Mouse (Mus musculus) MEL (cell line): Measurements from ENCODE around the gene Hapln1. TPM values are rescaled to one million over a fixed set of nuclear protein-coding genes. Genes with fewer than 3 reads are reported as not detected.

Experiments used
- DNase-seq: peaks from one replicate; pipeline ENCODE4 v3.0.0; 2011; ENCODE audit warnings: low read depth, low spot score
- H3K27ac ChIP-seq: 2 replicates; pipeline ENCODE4 v1.5.1; 2012; ENCODE audit warnings: low read depth, mild to moderate bottlenecking, control low read depth, low read length, moderate library complexity; ENCODE audit not compliant: control insufficient read depth
- H3K27me3 ChIP-seq, 2 experiments: fragments of 150-350 bp in 1 of 2; sonication (generic) in 1 of 2; 2 replicates each; pipeline ENCODE4 v1.6.1; 2012; ENCODE audit warnings: low read length in 2 of 2, mild to moderate bottlenecking in 2 of 2, improper control_type of control experiment in 1 of 2, moderate library complexity in 1 of 2; ENCODE audit not compliant: insufficient read depth in 2 of 2, control insufficient read depth in 1 of 2
- H3K36me3 ChIP-seq, 2 experiments: 2 replicates each; pipeline ENCODE4 v1.6.1; 2012 to 2014; ENCODE audit warnings: low read length in 2 of 2, improper control_type of control experiment in 1 of 2, inconsistent platforms in 1 of 2, mild to moderate bottlenecking in 1 of 2; ENCODE audit not compliant: insufficient read depth in 2 of 2, control insufficient read depth in 1 of 2
- H3K4me1 ChIP-seq, 2 experiments: fragments of 150-350 bp in 1 of 2; sonication (generic) in 1 of 2; 2 replicates each; pipeline ENCODE4 v1.6.1; 2012; ENCODE audit warnings: low read length in 2 of 2, improper control_type of control experiment in 1 of 2, mild to moderate bottlenecking in 1 of 2; ENCODE audit not compliant: insufficient read depth in 2 of 2, control insufficient read depth in 1 of 2
- H3K4me3 ChIP-seq, 2 experiments: fragments of 150-350 bp in 1 of 2; sonication (generic) in 1 of 2; 2 replicates each; pipeline ENCODE4 v1.5.1; 2012; ENCODE audit warnings: low read depth in 2 of 2, low read length in 2 of 2, mild to moderate bottlenecking in 2 of 2, moderate library complexity in 2 of 2, control low read depth in 1 of 2, improper control_type of control experiment in 1 of 2; ENCODE audit not compliant: control insufficient read depth in 1 of 2, insufficient read depth in 1 of 2
- H3K79me2 ChIP-seq: 2 replicates; pipeline ENCODE4 v1.6.1; 2012; ENCODE audit warnings: mild to moderate bottlenecking, low read length, moderate library complexity; ENCODE audit not compliant: control insufficient read depth, poor library complexity, insufficient read depth
- H3K9ac ChIP-seq: 2 replicates; pipeline ENCODE4 v1.6.1; 2012; ENCODE audit warnings: low read depth, mild to moderate bottlenecking, control low read depth, low read length, moderate library complexity; ENCODE audit not compliant: control insufficient read depth, poor library complexity, severe bottlenecking
- H3K9me3 ChIP-seq: fragments of 150-350 bp; sonication (generic); replicated peaks from 2 replicates; pipeline ENCODE4 v1.6.1; 2012; ENCODE audit warnings: mild to moderate bottlenecking, low read length, improper control_type of control experiment, moderate library complexity; ENCODE audit not compliant: insufficient read depth
- BHLHE40 ChIP-seq: IDR thresholded peaks from 2 replicates; pipeline ENCODE4 v1.6.1; 2012; ENCODE audit warnings: low read depth, mild to moderate bottlenecking, inconsistent platforms, low read length, improper control_type of control experiment, borderline replicate concordance
- CHD1 ChIP-seq: IDR thresholded peaks from 2 replicates; pipeline ENCODE4 v1.6.1; 2012; ENCODE audit warnings: low read depth, mild to moderate bottlenecking, inconsistent platforms, low read length, improper control_type of control experiment
- EP300 ChIP-seq, 2 experiments: IDR thresholded peaks; 2 replicates each; pipeline ENCODE4 v1.6.1; 2011; ENCODE audit warnings: improper control_type of control experiment in 2 of 2, low read length in 2 of 2, low read depth in 1 of 2, mild to moderate bottlenecking in 1 of 2
- ETS1 ChIP-seq: IDR thresholded peaks from 2 replicates; pipeline ENCODE4 v1.6.1; 2012; ENCODE audit warnings: low read depth, mild to moderate bottlenecking, inconsistent platforms, low read length, improper control_type of control experiment, moderate library complexity
- GABPA ChIP-seq: IDR thresholded peaks from 2 replicates; pipeline ENCODE4 v1.6.1; 2012; ENCODE audit warnings: low read depth, mild to moderate bottlenecking, inconsistent platforms, low read length, improper control_type of control experiment, moderate library complexity
- GATA1 ChIP-seq: IDR thresholded peaks from 2 replicates; pipeline ENCODE4 v1.6.1; 2011; ENCODE audit warnings: low read depth, low read length, improper control_type of control experiment
- HCFC1 ChIP-seq: IDR thresholded peaks from 2 replicates; pipeline ENCODE4 v1.6.1; 2012; ENCODE audit warnings: low read depth, mild to moderate bottlenecking, inconsistent platforms, low read length, improper control_type of control experiment, moderate library complexity
- MAFK ChIP-seq: IDR thresholded peaks from 2 replicates; pipeline ENCODE4 v1.6.1; 2011; ENCODE audit warnings: low read depth, mild to moderate bottlenecking, low read length, improper control_type of control experiment, borderline replicate concordance
- MAX ChIP-seq: IDR thresholded peaks from 2 replicates; pipeline ENCODE4 v1.6.1; 2011; ENCODE audit warnings: low read length, improper control_type of control experiment
- MAZ ChIP-seq: IDR thresholded peaks from 2 replicates; pipeline ENCODE4 v1.6.1; 2012; ENCODE audit warnings: low read depth, mild to moderate bottlenecking, inconsistent platforms, low read length, improper control_type of control experiment
- MXI1 ChIP-seq: IDR thresholded peaks from 2 replicates; pipeline ENCODE4 v1.6.1; 2011; ENCODE audit warnings: mild to moderate bottlenecking, low read depth, low read length, improper control_type of control experiment
- NRF1 ChIP-seq: IDR thresholded peaks from 2 replicates; pipeline ENCODE4 v1.6.1; 2014; ENCODE audit warnings: low read depth, mild to moderate bottlenecking, inconsistent platforms, low read length, improper control_type of control experiment, moderate library complexity; ENCODE audit not compliant: poor library complexity, insufficient read depth, severe bottlenecking
- POLR2A ChIP-seq, 2 experiments: IDR thresholded peaks; 2 replicates each; pipeline ENCODE4 v1.6.1; 2011 to 2012; ENCODE audit warnings: low read length in 2 of 2, mild to moderate bottlenecking in 2 of 2, control low read depth in 1 of 2, improper control_type of control experiment in 1 of 2, low read depth in 1 of 2, moderate library complexity in 1 of 2; ENCODE audit not compliant: control insufficient read depth in 1 of 2, insufficient read depth in 1 of 2, poor library complexity in 1 of 2
- RCOR1 ChIP-seq: IDR thresholded peaks from 2 replicates; pipeline ENCODE4 v1.6.1; 2012; ENCODE audit warnings: low read depth, mild to moderate bottlenecking, inconsistent platforms, low read length, improper control_type of control experiment
- SIN3A ChIP-seq: IDR thresholded peaks from 2 replicates; pipeline ENCODE4 v1.6.1; 2012; ENCODE audit warnings: low read length, improper control_type of control experiment, inconsistent platforms
- TAL1 ChIP-seq: IDR thresholded peaks from 2 replicates; pipeline ENCODE4 v1.6.1; 2012; ENCODE audit warnings: mild to moderate bottlenecking, inconsistent platforms, low read length, moderate library complexity, mixed read lengths
- TCF12 ChIP-seq: IDR thresholded peaks from 2 replicates; pipeline ENCODE4 v1.6.1; 2014; ENCODE audit warnings: low read depth, mild to moderate bottlenecking, inconsistent platforms, low read length, improper control_type of control experiment, moderate library complexity
- UBTF ChIP-seq: IDR thresholded peaks from 2 replicates; pipeline ENCODE4 v1.6.1; 2012; ENCODE audit warnings: low read depth, mild to moderate bottlenecking, inconsistent platforms, low read length, improper control_type of control experiment, moderate library complexity, borderline replicate concordance; ENCODE audit not compliant: insufficient read depth
- USF2 ChIP-seq, 2 experiments: IDR thresholded peaks; 2 replicates each; pipeline ENCODE4 v1.6.1; 2011 to 2012; ENCODE audit warnings: improper control_type of control experiment in 2 of 2, low read length in 2 of 2, borderline replicate concordance in 1 of 2, inconsistent platforms in 1 of 2, low read depth in 1 of 2, mild to moderate bottlenecking in 1 of 2; ENCODE audit not compliant: insufficient read depth in 1 of 2
- ZC3H11A ChIP-seq: IDR thresholded peaks from 2 replicates; pipeline ENCODE4 v1.6.1; 2012; ENCODE audit warnings: low read depth, mild to moderate bottlenecking, inconsistent platforms, low read length, improper control_type of control experiment
- ZMIZ1 ChIP-seq: IDR thresholded peaks from 2 replicates; pipeline ENCODE4 v1.6.1; 2012; ENCODE audit warnings: low read depth, mild to moderate bottlenecking, inconsistent platforms, low read length, improper control_type of control experiment, moderate library complexity
- polyA plus RNA-seq, 2 experiments: library from polyadenylated mRNA; stranded (reverse) in 1 of 2; unstranded in 1 of 2; fragments of >175 nt in 1 of 2; fragments of >200 nt in 1 of 2; gene quantifications; 2 replicates each; pipeline versions ENCODE4 v1.2.1 to v1.2.4; 2012; ENCODE audit warnings: low replicate concordance in 2 of 2, low read depth in 1 of 2; ENCODE audit not compliant: insufficient read length in 2 of 2, insufficient read depth in 1 of 2, missing spikeins in 1 of 2
- total RNA-seq: library from RNA; depleted of rRNA; stranded (reverse); fragments of 300-350 nt; gene quantifications from 2 replicates; pipeline ENCODE4 v1.2.3, GENCODE M21; 2012

Hapln1 gene
- total and polyA plus RNA-seq, 3 experiments = not detected

DNA sequence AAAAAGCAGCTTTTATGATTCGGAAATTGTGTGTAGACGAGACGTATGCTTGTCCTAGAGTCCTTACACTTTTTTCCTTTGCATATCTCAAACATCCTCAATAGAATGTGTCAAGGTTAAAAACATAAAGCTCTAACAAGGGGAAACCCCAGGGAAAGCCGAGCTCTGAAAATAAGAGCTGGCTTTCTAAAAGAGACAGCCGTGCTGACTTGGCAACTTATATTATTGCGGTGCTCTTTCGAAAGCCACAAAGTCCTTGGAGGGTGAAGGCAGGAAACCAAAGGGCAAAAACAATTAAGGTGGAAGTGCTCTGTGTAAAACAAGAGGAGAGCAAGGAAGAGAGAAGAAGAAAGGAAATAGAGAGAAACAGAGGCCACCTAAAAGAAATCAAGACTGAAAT lies 60.9 kb downstream of the Hapln1 start:
- H3K27me3 ChIP-seq = no peaks in the 10 kb centered on the region
- H3K9ac ChIP-seq = no peak overlapping the region
- no peaks in the 10 kb centered on the region for H3K36me3 ChIP-seq
- no peaks in the 10 kb centered on the region for H3K4me1 ChIP-seq
- no peak for DNase-seq
- no peaks in the 10 kb centered on the region for H3K9me3 ChIP-seq
- TF ChIP-seq RCOR1 (no peak), TCF12 (no peak), TAL1 (no peak), MXI1 (no peak), ZC3H11A (no peak), EP300 (IDR thresholded peaks at IDR 0.05; ENCODE audit: low read depth in 1 of 2, low read length in 2 of 2) (no peak), USF2 (IDR thresholded peaks at IDR 0.05; ENCODE audit: borderline replicate concordance in 1 of 2, insufficient read depth in 1 of 2, low read depth in 1 of 2, low read length in 2 of 2) (no peak)
- H3K27ac ChIP-seq = no peak overlapping the region
- H3K4me3 ChIP-seq = no peak overlapping the region
- H3K79me2 ChIP-seq = no peaks in the 10 kb centered on the region

DNA sequence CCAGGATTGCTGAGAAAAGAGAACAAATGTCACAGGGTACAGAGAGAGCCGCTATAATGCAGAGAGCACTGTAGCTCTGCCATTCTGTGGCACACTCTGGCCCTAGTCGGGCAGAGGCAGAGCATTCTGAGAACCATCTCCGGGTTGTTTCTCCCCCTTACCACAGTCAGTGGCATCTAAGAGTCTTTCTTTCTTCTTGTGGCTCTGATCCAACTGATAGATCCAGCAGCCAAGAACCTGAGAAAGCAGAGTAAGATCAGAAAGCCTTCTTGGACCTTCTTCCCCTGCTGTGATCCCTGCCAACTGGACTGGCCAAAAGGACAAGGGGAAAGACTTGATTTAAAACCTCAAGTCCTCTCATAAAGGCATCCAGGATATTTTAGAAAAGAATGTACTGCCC lies 63.7 kb downstream of the Hapln1 start:
- no peak for DNase-seq
- no peaks in the 10 kb centered on the region for H3K36me3 ChIP-seq
- no peaks in the 10 kb centered on the region for H3K27me3 ChIP-seq
- no peak overlapping the region for H3K4me3 ChIP-seq
- no peaks in the 10 kb centered on the region for H3K79me2 ChIP-seq
- no peak overlapping the region for H3K27ac ChIP-seq
- H3K4me1 ChIP-seq = no peaks in the 10 kb centered on the region
- H3K9me3 ChIP-seq = no peaks in the 10 kb centered on the region
- H3K9ac ChIP-seq = no peak overlapping the region
- TF ChIP-seq BHLHE40 (no peak), HCFC1 (no peak), NRF1 (no peak), MAFK (no peak), RCOR1 (no peak), GATA1 (no peak), USF2 (IDR thresholded peaks at IDR 0.05; ENCODE audit: borderline replicate concordance in 1 of 2, insufficient read depth in 1 of 2, low read depth in 1 of 2, low read length in 2 of 2) (no peak), GABPA (no peak), UBTF (no peak), CHD1 (no peak), POLR2A (IDR thresholded peaks at IDR 0.05; ENCODE audit: control insufficient read depth in 1 of 2, insufficient read depth in 1 of 2, low read depth in 1 of 2, low read length in 2 of 2, poor library complexity in 1 of 2) (no peak), MAX (no peak), SIN3A (no peak), MAZ (no peak), ETS1 (no peak), MXI1 (no peak), ZMIZ1 (no peak)
